Mouse (Mus musculus) stomach, postnatal 0 days (tissue): ENCODE measurements around the gene Rasgrf1. TPM values are rescaled to one million over a fixed set of nuclear protein-coding genes. Genes with fewer than 3 reads are reported as not detected.

Experiments
- ATAC-seq: fragments of 200-750 bp; cut with Nextera tagmentation; 2 replicates; pipeline ENCODE4 v1.8.0; 2017; ENCODE audit not compliant: low FRiP score, low TSS enrichment
- DNase-seq: peaks from one replicate; pipeline ENCODE4 v3.0.0-alpha.2; 2016; ENCODE audit warnings: low spot score
- H3K27ac ChIP-seq: fragments of 300-500 bp; sonication (generic); replicated peaks from 2 replicates; pipeline ENCODE4 v1.5.1; 2014; ENCODE audit warnings: mild to moderate bottlenecking, control low read depth
- H3K27me3 ChIP-seq: fragments of 300-500 bp; sonication (generic); 2 replicates; pipeline ENCODE4 v1.6.1; 2014; ENCODE audit warnings: low read length; ENCODE audit not compliant: control insufficient read depth, insufficient read depth
- H3K36me3 ChIP-seq: fragments of 300-500 bp; sonication (generic); 2 replicates; pipeline ENCODE4 v1.6.1; 2014; ENCODE audit warnings: low read length, mixed read lengths; ENCODE audit not compliant: control insufficient read depth, insufficient read depth
- H3K4me1 ChIP-seq: fragments of 300-500 bp; sonication (generic); replicated peaks from 2 replicates; pipeline ENCODE4 v1.6.1; 2014; ENCODE audit warnings: antibody characterized with exemption; ENCODE audit not compliant: control insufficient read depth, insufficient read depth
- H3K4me2 ChIP-seq: fragments of 300-500 bp; sonication (generic); replicated peaks from 2 replicates; pipeline ENCODE4 v1.6.1; 2014; ENCODE audit warnings: low read depth, mild to moderate bottlenecking, control low read depth, moderate library complexity
- H3K4me3 ChIP-seq: fragments of 300-500 bp; sonication (generic); 2 replicates; pipeline ENCODE4 v1.5.1; 2014; ENCODE audit warnings: low read depth, low read length, control low read depth
- H3K9ac ChIP-seq: fragments of 300-500 bp; sonication (generic); 2 replicates; pipeline ENCODE4 v1.6.1; 2014; ENCODE audit warnings: mild to moderate bottlenecking, low read length, control low read depth, mixed read lengths
- H3K9me3 ChIP-seq: fragments of 300-500 bp; sonication (generic); 2 replicates; pipeline ENCODE4 v1.6.1; 2016; ENCODE audit warnings: low read length; ENCODE audit not compliant: control insufficient read depth
- CTCF ChIP-seq: IDR thresholded peaks from 2 replicates; pipeline ENCODE4 v1.5.1; 2016; ENCODE audit warnings: antibody characterized with exemption, low read depth, mild to moderate bottlenecking, moderate library complexity
- EP300 ChIP-seq: optimal IDR thresholded peaks from 2 replicates; pipeline ENCODE3; 2016; ENCODE audit warnings: antibody characterized with exemption
- WGBS: fragments of 180-500 bp; shearing (Covaris S2); extraction: QIAGEN DNeasy Blood & Tissue Kit; methylation state at CpG from one replicate; pipeline ENCODE4 v1.1.7; 2014; 5-methylcytosine and 5-hydroxymethylcytosine counted together
- polyA plus RNA-seq: library from polyadenylated mRNA; unstranded; fragments of >200 nt; fragmentation: Nextera tagmentation; extraction: Ambion mirVana; gene quantifications from 2 replicates; pipeline ENCODE4 v1.2.1, GENCODE M21; 2015

Gene Rasgrf1
- polyA plus RNA-seq, 1 experiment from 2014 or later = 0.13 TPM

- Histone ChIP-seq H3K4me2 (no peak overlapping the region), H3K27me3 (peaks cover 3% of the 10 kb centered on the region; the same call in 1 of the 2 replicates), H3K9ac (no peak overlapping the region), H3K36me3 (no peaks in the 10 kb centered on the region), H3K9me3 (no peaks in the 10 kb centered on the region), H3K4me3 (no peak overlapping the region), H3K27ac (no peak overlapping the region), H3K4me1 (no peaks in the 10 kb centered on the region)
- TF ChIP-seq CTCF (0 out of 2 replicates have a peak, but pooled peaks have one; percentile 5), EP300 (no peak)
- 68% methylated on average over 1 of the region's 1 CpGs for WGBS
- no peak for DNase-seq
- no peak for ATAC-seq
These were observed 7.7 kb downstream of the Rasgrf1 start for GRCm38 (mm10) chr9:89917431-89917830.

- H3K4me1 ChIP-seq = no peaks in the 10 kb centered on the region
These were observed 9.1 kb downstream of the Rasgrf1 start for GRCm38 (mm10) chr9:89918832-89919231.

DNA sequence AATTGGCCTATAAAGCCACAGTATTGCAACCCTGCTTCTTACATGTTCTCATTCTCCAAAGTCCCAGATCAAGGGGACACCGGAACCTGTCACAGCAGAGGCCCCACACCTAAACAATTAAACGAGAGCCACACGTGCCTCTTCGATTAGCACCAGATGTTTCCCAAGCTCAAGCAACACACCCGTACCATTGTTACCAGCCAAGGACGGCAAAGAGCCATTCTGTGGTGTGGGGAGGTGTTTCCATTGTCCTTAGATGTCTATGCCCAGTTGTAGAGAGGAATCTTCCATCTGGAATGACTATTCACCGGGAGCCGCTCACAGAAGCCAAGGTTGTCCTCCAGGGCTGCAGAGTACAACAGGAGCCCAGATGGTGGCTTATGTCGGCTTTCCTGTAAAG is 11.4 kb downstream of the Rasgrf1 start:
- H3K27ac ChIP-seq = no peak overlapping the region
- TF ChIP-seq CTCF (no peak), EP300 (no peak)
- H3K9me3 ChIP-seq = no peaks in the 10 kb centered on the region
- no peak for DNase-seq
- WGBS = 68% methylated on average over 9 of the region's 9 CpGs
- no peak overlapping the region for H3K9ac ChIP-seq
- H3K27me3 ChIP-seq = no peaks in the 10 kb centered on the region
- H3K4me1 ChIP-seq = no peaks in the 10 kb centered on the region
- no peak overlapping the region for H3K4me2 ChIP-seq
- H3K4me3 ChIP-seq = no peak overlapping the region
- no peaks in the 10 kb centered on the region for H3K36me3 ChIP-seq
- ATAC-seq = no peak

More at GRCm38 (mm10) chr9:89918832-89919231, 9.1 kb downstream of the Rasgrf1 start:
- Histone ChIP-seq H3K36me3 (no peaks in the 10 kb centered on the region), H3K4me3 (no peak overlapping the region), H3K9ac (no peak overlapping the region), H3K27me3 (no peaks in the 10 kb centered on the region), H3K4me2 (no peak overlapping the region), H3K27ac (no peak overlapping the region), H3K9me3 (no peaks in the 10 kb centered on the region)
- ATAC-seq (no peak), DNase-seq (no peak)
- 75% methylated on average over 5 of the region's 5 CpGs for WGBS
- TF ChIP-seq CTCF (no peak), EP300 (no peak)

DNA sequence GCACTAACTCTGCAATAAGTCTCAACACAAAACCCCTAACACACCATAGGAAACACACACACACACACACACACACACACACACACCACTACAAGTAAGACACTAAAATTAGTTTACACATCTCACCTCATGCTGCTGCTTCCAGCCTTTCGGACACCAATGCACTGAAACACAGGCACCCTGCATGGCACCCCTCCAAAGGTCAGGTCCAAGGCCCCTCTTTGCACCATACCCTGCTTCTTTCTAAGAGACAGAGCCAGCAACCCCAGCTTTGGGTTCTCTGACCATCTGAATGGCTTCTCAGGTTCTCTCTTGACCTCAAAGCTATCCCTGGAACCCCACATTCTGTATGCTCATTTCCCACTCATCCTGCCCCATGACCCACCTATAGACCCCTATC is 13.0 kb downstream of the Rasgrf1 start:
- H3K9me3 ChIP-seq = no peaks in the 10 kb centered on the region
- no peak for ATAC-seq
- H3K4me3 ChIP-seq = no peak overlapping the region
- DNase-seq = no peak
- no peaks in the 10 kb centered on the region for H3K4me1 ChIP-seq
- no peak overlapping the region for H3K27ac ChIP-seq
- WGBS = 92% methylated on average over 1 of the region's 1 CpGs
- H3K36me3 ChIP-seq = no peaks in the 10 kb centered on the region
- no peaks in the 10 kb centered on the region for H3K27me3 ChIP-seq
- no peak overlapping the region for H3K9ac ChIP-seq
- H3K4me2 ChIP-seq = no peak overlapping the region
- no peak for TF ChIP-seq EP300
- TF ChIP-seq CTCF = no peak

GRCm38 (mm10) chr9:89924836-89925235 is 15.1 kb downstream of the Rasgrf1 start:
- H3K4me1 ChIP-seq = no peaks in the 10 kb centered on the region
- no peak overlapping the region for H3K9ac ChIP-seq
- H3K27me3 ChIP-seq = no peaks in the 10 kb centered on the region
- H3K36me3 ChIP-seq = no peaks in the 10 kb centered on the region
- WGBS = 77% methylated on average over 1 of the region's 1 CpGs
- H3K27ac ChIP-seq = no peak overlapping the region
- H3K4me3 ChIP-seq = no peak overlapping the region
- H3K9me3 ChIP-seq = no peaks in the 10 kb centered on the region
- DNase-seq = no peak
- no peak for TF ChIP-seq CTCF
- no peak for TF ChIP-seq EP300
- ATAC-seq = no peak
- no peak overlapping the region for H3K4me2 ChIP-seq

DNA sequence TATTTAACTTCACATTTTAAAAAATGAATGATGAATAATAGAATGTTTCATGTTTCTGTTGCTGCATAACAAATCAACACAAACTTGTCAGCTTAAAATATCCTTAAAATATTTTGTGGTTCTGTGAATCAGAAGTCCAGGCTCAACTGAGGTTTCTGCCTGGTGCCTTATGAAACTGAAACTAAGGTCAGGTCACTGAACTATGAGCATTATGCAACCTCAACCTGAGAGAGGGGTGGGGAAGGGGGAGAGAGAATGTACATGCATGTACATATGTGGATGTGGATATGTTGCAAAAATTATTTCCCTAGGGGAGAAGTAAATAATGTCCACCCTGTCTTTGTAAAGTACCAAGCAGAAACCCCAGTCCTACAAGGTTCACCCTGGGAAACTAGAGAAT is 18.8 kb downstream of the Rasgrf1 start:
- ATAC-seq = no peak
- H3K27me3 ChIP-seq = no peaks in the 10 kb centered on the region
- TF ChIP-seq EP300 (no peak), CTCF (no peak)
- no peak overlapping the region for H3K4me3 ChIP-seq
- H3K36me3 ChIP-seq = no peaks in the 10 kb centered on the region
- no peak overlapping the region for H3K27ac ChIP-seq
- H3K4me2 ChIP-seq = no peak overlapping the region
- no peak overlapping the region for H3K9ac ChIP-seq
- H3K9me3 ChIP-seq = no peaks in the 10 kb centered on the region
- H3K4me1 ChIP-seq = no peaks in the 10 kb centered on the region
- peak; percentile 1 for DNase-seq
